8 mouse cellular contexts compared by ENCODE assay signal in genomic region chr5:30104841-30105667, GRCm38 (mm10). TPM values are rescaled to one million over a fixed set of nuclear protein-coding genes. Genes with fewer than 3 reads are reported as not detected.
DNase-seq lines count a peak whose midpoint lies in the region; ATAC-seq and TF ChIP-seq lines count a peak whose summit lies in the region.

TSS of gene Garem2 (plus strand) at chr5:30105161.

- TF ChIP-seq CTCF in lung, embryonic 14.5 days (IDR thresholded peaks at IDR 0.05; ENCODE audit: low read depth): no peak

- no peaks in the 10 kb centered on the region for H3K36me3 ChIP-seq in hindbrain, embryonic 16.5 days (ENCODE audit: control insufficient read depth, insufficient read depth, low read length)
- no peaks in the 10 kb centered on the region for H3K36me3 ChIP-seq in lung, embryonic 14.5 days (ENCODE audit: insufficient read depth)
- H3K36me3 ChIP-seq in stomach, embryonic 14.5 days (ENCODE audit: control insufficient read depth, insufficient read depth, low read length): no peaks in the 10 kb centered on the region

- intact Hi-C loops in heart, postnatal 10 days (cut with DNase I): no loop called here

- peaks cover 4% of the 10 kb centered on the region for H3K27me3 ChIP-seq in hindbrain, embryonic 16.5 days (replicated peaks; ENCODE audit: control insufficient read depth, insufficient read depth, low read length)
- H3K27me3 ChIP-seq in lung, embryonic 14.5 days (ENCODE audit: insufficient read depth, low read length): peaks cover 40% of the 10 kb centered on the region
- peaks cover 7% of the 10 kb centered on the region for H3K27me3 ChIP-seq in stomach, embryonic 14.5 days (ENCODE audit: control insufficient read depth, insufficient read depth, low read length)

- H3K4me2 ChIP-seq in hindbrain, embryonic 16.5 days (ENCODE audit: low read length): peak within 1 kb of the TSS; percentile 96
- H3K4me2 ChIP-seq in lung, embryonic 14.5 days: peak within 1 kb of the TSS; percentile 93
- peak within 1 kb of the TSS; percentile 89 for H3K4me2 ChIP-seq in stomach, embryonic 14.5 days (replicated peaks; ENCODE audit: low read depth, low read length)

- WGBS in hindbrain, embryonic 16.5 days: under 1% methylated on average over 47 of the region's 65 CpGs
- under 1% methylated on average over 63 of the region's 65 CpGs for WGBS in lung, embryonic 14.5 days
- WGBS in stomach, embryonic 14.5 days: under 1% methylated on average over 63 of the region's 65 CpGs

- peak within 1 kb of the TSS; percentile 75 for H3K4me3 ChIP-seq in hindbrain, embryonic 16.5 days (ENCODE audit: low read length)
- H3K4me3 ChIP-seq in lung, embryonic 14.5 days (ENCODE audit: low read depth, low read length): peak within 1 kb of the TSS; percentile 47
- H3K4me3 ChIP-seq in stomach, embryonic 14.5 days (ENCODE audit: low read depth, low read length): peak within 1 kb of the TSS; percentile 41

- peak within 1 kb of the TSS; percentile 81 for H3K9ac ChIP-seq in hindbrain, embryonic 16.5 days (ENCODE audit: low read depth, low read length)
- peak within 1 kb of the TSS; percentile 42 for H3K9ac ChIP-seq in lung, embryonic 14.5 days
- H3K9ac ChIP-seq in stomach, embryonic 14.5 days (replicated peaks; ENCODE audit: low read depth, low read length): no peak within 1 kb of the TSS; the same call in 1 of the 2 replicates

- H3K4me1 ChIP-seq in hindbrain, embryonic 16.5 days (ENCODE audit: control insufficient read depth, insufficient read depth, low read depth, low read length): peaks cover 28% of the 10 kb centered on the region
- H3K4me1 ChIP-seq in lung, embryonic 14.5 days (ENCODE audit: insufficient read depth): no peaks in the 10 kb centered on the region
- 0 out of 2 replicates have a peak, but pooled peaks cover 3% of the 10 kb centered on the region for H3K4me1 ChIP-seq in stomach, embryonic 14.5 days (ENCODE audit: control insufficient read depth, insufficient read depth, low read length)

- H3K27ac ChIP-seq in hindbrain, embryonic 16.5 days (ENCODE audit: low read depth, low read length): peak within 1 kb of the TSS; percentile 52
- no peak within 1 kb of the TSS for H3K27ac ChIP-seq in lung, embryonic 14.5 days (ENCODE audit: low read depth)
- no peak within 1 kb of the TSS for H3K27ac ChIP-seq in stomach, embryonic 14.5 days (ENCODE audit: low read length)

- DNase-seq in heart, adult 11 months: peak; percentile 93
- DNase-seq in heart, postnatal 10 days: no peak
- DNase-seq in urinary bladder, postnatal 25 days (ENCODE audit: low spot score): peak; percentile 18
- DNase-seq in urinary bladder, postnatal 10 days (ENCODE audit: low spot score): no peak
- DNase-seq in lung, embryonic 14.5 days: peak; percentile 78
- no peak for DNase-seq in urinary bladder, postnatal 14 days (ENCODE audit: low spot score)

- H3K9me3 ChIP-seq in hindbrain, embryonic 16.5 days (ENCODE audit: control insufficient read depth, low read length): no peaks in the 10 kb centered on the region
- H3K9me3 ChIP-seq in lung, embryonic 14.5 days (ENCODE audit: low read depth, low read length): no peaks in the 10 kb centered on the region
- H3K9me3 ChIP-seq in stomach, embryonic 14.5 days (ENCODE audit: control insufficient read depth, low read depth, low read length): no peaks in the 10 kb centered on the region

- ATAC-seq in hindbrain, embryonic 16.5 days: peak; percentile 29; the same call in 1 of the 2 replicates
- peak; percentile 55; the same call in 1 of the 2 replicates for ATAC-seq in lung, embryonic 14.5 days (ENCODE audit: insufficient read depth)
- peak; percentile 29; the same call in 1 of the 2 replicates for ATAC-seq in stomach, embryonic 14.5 days (ENCODE audit: insufficient number of reproducible peaks, insufficient read depth, low FRiP score, low read depth)

RNA-seq across cellular contexts. Expression of gene Garem2, which starts in this region (rescaled TPM):
- total RNA-seq in heart, postnatal 10 days (2021): under 1 TPM; 0.22 to 0.26 TPM
- polyA plus RNA-seq in hindbrain, embryonic 16.5 days (2015; fragmentation: Nextera tagmentation; extraction: Ambion mirVana): 8.6 and 11.8 TPM in 2 replicates
- 0.39 and 0.49 TPM in 2 replicates for polyA plus RNA-seq in lung, embryonic 14.5 days (2014; fragmentation: Nextera tagmentation; extraction: Ambion mirVana)
- 0.19 and 0.34 TPM in 2 replicates for polyA plus RNA-seq in stomach, embryonic 14.5 days (2014; fragmentation: Nextera tagmentation; extraction: Ambion mirVana)

Comparison
In these comparisons a context has a peak if more than half of its experiments do, and no peak if none do; other contexts are left out.
1. DNase-seq: peak in heart, adult 11 months (single experiment) and urinary bladder, postnatal 25 days (single experiment); none in heart, postnatal 10 days (0 of 2), urinary bladder, postnatal 10 days (single experiment) and urinary bladder, postnatal 14 days (single experiment).
2. Peak in DNase-seq, ATAC-seq, H3K4me3 ChIP-seq, H3K9ac ChIP-seq and H3K4me2 ChIP-seq in lung, embryonic 14.5 days; RNA of the gene not detected or under 1 TPM.
3. Peak in ATAC-seq, H3K4me3 ChIP-seq and H3K4me2 ChIP-seq in stomach, embryonic 14.5 days; RNA of the gene not detected or under 1 TPM.
4. Peak in every context shown above with its lines, with median percentiles within 50 percentile points of each other: ATAC-seq, H3K4me2 ChIP-seq and H3K4me3 ChIP-seq.